Mouse (Mus musculus) heart, postnatal 0 days (tissue): ENCODE results near the gene Olfr279. TPM values are rescaled to one million over a fixed set of nuclear protein-coding genes. Genes with fewer than 3 reads are reported as not detected.

ENCODE experiments used
- ATAC-seq: fragments of 200-750 bp; cut with Nextera tagmentation; 2 replicates; pipeline ENCODE4 v1.8.0; 2017; ENCODE audit warnings: low read depth, moderate number of reproducible peaks, moderate library complexity; ENCODE audit not compliant: insufficient read depth
- DNase-seq: peaks from one replicate; pipeline ENCODE4 v3.0.0-alpha.2; 2016; ENCODE audit warnings: low spot score
- H3K27ac ChIP-seq: fragments of 300-500 bp; sonication (generic); 2 replicates; pipeline ENCODE4 v1.5.1; 2014; ENCODE audit warnings: low read depth, mild to moderate bottlenecking
- H3K27me3 ChIP-seq: fragments of 300-500 bp; sonication (generic); 2 replicates; pipeline ENCODE4 v1.6.1; 2014; ENCODE audit warnings: low read length, mixed read lengths; ENCODE audit not compliant: control insufficient read depth, insufficient read depth
- H3K36me3 ChIP-seq: fragments of 300-500 bp; sonication (generic); replicated peaks from 2 replicates; pipeline ENCODE4 v1.6.1; 2014; ENCODE audit warnings: low read length, mixed read lengths; ENCODE audit not compliant: control insufficient read depth, insufficient read depth
- H3K4me1 ChIP-seq: fragments of 300-500 bp; sonication (generic); 2 replicates; pipeline ENCODE4 v1.6.1; 2014; ENCODE audit warnings: antibody characterized with exemption; ENCODE audit not compliant: control insufficient read depth, insufficient read depth
- H3K4me2 ChIP-seq: fragments of 300-500 bp; sonication (generic); 2 replicates; pipeline ENCODE4 v1.6.1; 2014; ENCODE audit warnings: low read depth, mild to moderate bottlenecking, low read length, moderate library complexity
- H3K4me3 ChIP-seq: fragments of 300-500 bp; sonication (generic); 2 replicates; pipeline ENCODE4 v1.5.1; 2014; ENCODE audit warnings: low read depth, low read length
- H3K9ac ChIP-seq: fragments of 300-500 bp; sonication (generic); replicated peaks from 2 replicates; pipeline ENCODE4 v1.6.1; 2014; ENCODE audit warnings: low read depth, low read length, mixed read lengths
- H3K9me3 ChIP-seq: fragments of 300-500 bp; sonication (generic); replicated peaks from 2 replicates; pipeline ENCODE4 v1.6.1; 2016; ENCODE audit warnings: low read length; ENCODE audit not compliant: control insufficient read depth
- CTCF ChIP-seq: IDR thresholded peaks from 2 replicates; pipeline ENCODE4 v1.5.1; 2016; ENCODE audit warnings: antibody characterized with exemption, control low read depth, low read depth
- EP300 ChIP-seq: IDR thresholded peaks from 2 replicates; pipeline ENCODE4 v1.6.1; 2016; ENCODE audit warnings: antibody characterized with exemption, low read depth
- WGBS: fragments of 180-500 bp; shearing (Covaris S2); extraction: QIAGEN DNeasy Blood & Tissue Kit; methylation state at CpG from one replicate; pipeline ENCODE4 v1.1.7; 2014; 5-methylcytosine and 5-hydroxymethylcytosine counted together
- polyA plus RNA-seq: library from polyadenylated mRNA; unstranded; fragments of >200 nt; fragmentation: Nextera tagmentation; extraction: Ambion mirVana; gene quantifications from 2 replicates; pipeline ENCODE4 v1.2.1, GENCODE M21; 2015
- total RNA-seq: library from RNA; depleted of rRNA; stranded (reverse); fragments of >200 nt; gene quantifications from 2 replicates; pipeline ENCODE4 v1.2.3, GENCODE M21; 2014; ENCODE audit warnings: low replicate concordance

The Olfr279 gene
- total and polyA plus RNA-seq, 2 experiments from 2014 or later: not detected

DNA sequence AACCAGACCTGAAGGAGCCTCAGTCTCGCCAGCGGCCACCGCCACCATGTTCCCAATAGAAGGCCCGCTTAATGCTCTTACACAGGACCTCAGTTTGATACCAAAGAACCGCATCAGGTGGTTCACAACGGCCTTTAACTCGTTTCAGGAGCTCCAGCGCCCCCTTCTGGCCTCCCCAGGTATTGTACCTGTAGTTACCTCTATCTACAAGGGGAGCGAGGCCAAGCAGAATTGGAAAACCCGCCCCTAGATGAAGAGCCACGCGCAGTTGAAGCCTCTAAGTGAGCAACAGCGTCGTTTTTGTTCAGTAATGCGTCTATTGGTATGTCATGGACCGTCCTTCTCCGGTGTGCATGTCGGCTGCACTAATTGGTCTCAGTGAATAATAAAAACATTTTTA, 12.3 kb downstream of the Olfr279 start:
- DNase-seq (no peak), ATAC-seq (no peak)
- Histone ChIP-seq H3K4me3 (no peak overlapping the region), H3K36me3 (no peaks in the 10 kb centered on the region), H3K4me2 (no peak overlapping the region), H3K9ac (no peak overlapping the region), H3K27me3 (no peaks in the 10 kb centered on the region), H3K9me3 (no peaks in the 10 kb centered on the region), H3K27ac (no peak overlapping the region), H3K4me1 (no peaks in the 10 kb centered on the region)
- TF ChIP-seq CTCF: peak; percentile 65
- TF ChIP-seq EP300: no peak
- 14% methylated on average over 18 of the region's 18 CpGs for WGBS

DNA sequence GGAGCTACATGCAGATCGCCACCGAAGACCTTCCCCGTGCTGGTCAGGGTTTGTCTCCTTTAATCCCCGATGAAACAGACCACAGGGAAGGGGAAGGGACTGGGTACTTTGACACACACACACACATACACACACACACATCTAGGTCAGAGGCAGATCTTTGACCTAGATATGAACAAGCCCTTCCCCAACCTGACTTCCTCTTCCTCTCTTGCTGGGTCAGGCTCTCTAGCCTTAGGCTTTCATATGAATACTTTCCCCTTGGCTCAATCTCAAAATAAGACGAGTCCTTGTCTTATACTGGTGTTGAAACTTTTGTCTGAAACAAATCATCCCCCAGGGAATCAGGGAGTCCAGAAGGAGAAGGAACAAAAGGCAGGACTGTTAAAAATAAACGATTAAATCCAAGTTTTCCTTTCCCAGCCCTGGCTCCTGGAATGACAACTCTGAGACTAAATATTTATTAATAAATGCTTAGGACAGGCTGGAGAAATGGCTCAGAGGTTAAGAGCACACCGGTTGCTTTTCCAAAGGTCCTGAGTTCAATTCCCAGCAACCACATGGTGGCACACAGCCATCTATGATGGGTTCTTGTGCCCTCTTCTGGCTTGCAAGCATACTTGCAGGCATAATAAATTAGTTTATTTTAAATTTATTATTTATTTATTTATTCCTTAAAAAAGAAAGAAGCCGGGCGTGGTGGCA, 14.2 kb downstream of the Olfr279 start:
- Histone ChIP-seq H3K4me2 (no peak overlapping the region), H3K9me3 (no peaks in the 10 kb centered on the region), H3K4me3 (no peak overlapping the region), H3K27me3 (no peaks in the 10 kb centered on the region), H3K36me3 (no peaks in the 10 kb centered on the region), H3K4me1 (no peaks in the 10 kb centered on the region), H3K9ac (no peak overlapping the region), H3K27ac (no peak overlapping the region)
- no peak for ATAC-seq
- DNase-seq: no peak
- TF ChIP-seq EP300 (no peak), CTCF (no peak)
- 66% methylated on average over 9 of the region's 9 CpGs for WGBS

DNA sequence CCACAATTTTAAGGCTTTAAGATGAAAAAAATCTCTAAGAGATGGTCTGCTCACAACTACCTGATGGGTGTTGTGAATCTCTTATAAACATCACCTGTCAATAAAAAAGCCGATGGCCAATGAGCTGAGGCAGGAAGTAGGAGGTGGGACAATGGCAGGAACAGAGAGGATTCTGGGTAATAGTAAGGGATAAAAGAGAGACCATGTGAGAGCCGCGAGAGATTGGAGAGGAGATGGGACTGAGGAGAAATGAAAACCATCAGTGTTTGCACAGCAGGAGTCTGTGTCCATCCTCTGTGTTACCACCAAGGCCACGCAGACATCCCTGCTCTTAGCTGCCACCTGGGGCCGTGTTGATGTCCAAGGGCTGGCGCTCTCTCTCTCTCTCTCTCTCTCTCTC, 15.1 kb downstream of the Olfr279 start:
- no peaks in the 10 kb centered on the region for H3K36me3 ChIP-seq
- 89% methylated on average over 6 of the region's 6 CpGs for WGBS
- no peak for ATAC-seq
- H3K4me2 ChIP-seq: no peak overlapping the region
- no peak overlapping the region for H3K4me3 ChIP-seq
- no peak overlapping the region for H3K27ac ChIP-seq
- no peak for DNase-seq
- H3K9me3 ChIP-seq: no peaks in the 10 kb centered on the region
- H3K9ac ChIP-seq: no peak overlapping the region
- no peak for TF ChIP-seq CTCF
- TF ChIP-seq EP300: no peak
- no peaks in the 10 kb centered on the region for H3K27me3 ChIP-seq
- no peaks in the 10 kb centered on the region for H3K4me1 ChIP-seq

DNA sequence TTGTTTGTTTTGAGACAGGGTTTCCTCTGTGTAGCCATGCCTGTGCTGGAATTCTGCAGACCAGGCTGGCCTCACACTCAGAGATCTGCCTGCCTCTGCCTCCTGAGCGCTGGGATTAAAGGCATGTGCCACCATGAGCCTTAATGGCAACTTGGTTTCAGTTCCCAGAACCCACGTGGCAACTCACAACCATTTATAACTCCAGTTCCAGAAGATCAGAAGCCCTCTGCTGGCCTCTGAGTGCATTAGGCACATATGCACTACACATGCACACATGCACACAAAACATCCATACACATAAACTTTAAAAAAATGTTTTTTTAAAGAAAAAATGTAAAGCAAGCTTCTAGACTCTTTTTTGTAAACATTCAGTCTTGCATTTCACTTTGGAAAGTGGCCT, 17.2 kb downstream of the Olfr279 start:
- H3K9me3 ChIP-seq: no peaks in the 10 kb centered on the region
- H3K9ac ChIP-seq: no peak overlapping the region
- 54% methylated on average over 2 of the region's 2 CpGs for WGBS
- H3K27me3 ChIP-seq: no peaks in the 10 kb centered on the region
- ATAC-seq: no peak
- H3K36me3 ChIP-seq: no peaks in the 10 kb centered on the region
- DNase-seq: no peak
- TF ChIP-seq EP300: no peak
- no peak for TF ChIP-seq CTCF
- no peak overlapping the region for H3K4me2 ChIP-seq
- peaks cover 9% of the 10 kb centered on the region for H3K4me1 ChIP-seq
- no peak overlapping the region for H3K4me3 ChIP-seq
- no peak overlapping the region for H3K27ac ChIP-seq

GRCm38 (mm10) chr15:98510438-98511385, 18.5 kb downstream of the Olfr279 start:
- Histone ChIP-seq H3K9me3 (no peaks in the 10 kb centered on the region; the same call in 1 of the 2 replicates), H3K9ac (no peak overlapping the region), H3K27ac (peak overlapping the region; percentile 61), H3K36me3 (no peaks in the 10 kb centered on the region), H3K4me2 (peak overlapping the region; percentile 58), H3K4me3 (peak overlapping the region; percentile 26), H3K4me1 (peaks cover 9% of the 10 kb centered on the region), H3K27me3 (no peaks in the 10 kb centered on the region)
- TF ChIP-seq EP300 (no peak), CTCF (peak; percentile 88)
- DNase-seq (peak; percentile 56), ATAC-seq (0 out of 2 replicates have a peak, but pooled peaks have one; percentile 28)
- WGBS: 24% methylated on average over 25 of the region's 25 CpGs
